Mouse (Mus musculus) CH12.LX (cell line): ENCODE results near the gene Hspa12a. TPM values are rescaled to one million over a fixed set of nuclear protein-coding genes. Genes with fewer than 3 reads are reported as not detected.

Experiments used
- DNase-seq: peaks from one replicate; pipeline ENCODE4 v3.0.0-alpha.2; 2013; ENCODE audit errors: extremely low read depth
- H3K27ac ChIP-seq: 2 replicates; pipeline ENCODE4 v1.5.1; 2012; ENCODE audit warnings: low read depth, mild to moderate bottlenecking, control low read depth, moderate library complexity; ENCODE audit not compliant: insufficient read depth
- H3K27me3 ChIP-seq: replicated peaks from 2 replicates; pipeline ENCODE3; 2012; ENCODE audit warnings: inconsistent platforms
- H3K36me3 ChIP-seq, 2 experiments: replicated peaks in 1 of 2; 2 replicates each; pipeline versions ENCODE3 to v1.6.1; 2012; ENCODE audit warnings: inconsistent platforms in 1 of 2, low read length in 1 of 2, mild to moderate bottlenecking in 1 of 2, mixed read lengths in 1 of 2, moderate library complexity in 1 of 2; ENCODE audit not compliant: control insufficient read depth in 1 of 2, insufficient read depth in 1 of 2
- H3K4me1 ChIP-seq, 2 experiments: 2 replicates each; pipeline ENCODE4 v1.6.1; 2012; ENCODE audit warnings: inconsistent platforms in 1 of 2, moderate library complexity in 1 of 2; ENCODE audit not compliant: insufficient read depth in 2 of 2, control insufficient read depth in 1 of 2
- H3K4me2 ChIP-seq: 2 replicates; pipeline ENCODE4 v1.6.1; 2012; ENCODE audit warnings: low read depth, mild to moderate bottlenecking, control low read depth; ENCODE audit not compliant: poor library complexity, insufficient read depth, severe bottlenecking
- H3K4me3 ChIP-seq, 3 experiments: fragments of 150-350 bp in 1 of 3; sonication (generic) in 1 of 3; replicated peaks in 1 of 3; 2 replicates each; pipeline versions ENCODE3 to v1.5.1; 2011 to 2012; ENCODE audit warnings: low read depth in 2 of 3, low read length in 2 of 3, mild to moderate bottlenecking in 2 of 3, moderate library complexity in 2 of 3, control low read depth in 1 of 3, improper control_type of control experiment in 1 of 3, inconsistent platforms in 1 of 3, mixed read lengths in 1 of 3; ENCODE audit not compliant: poor library complexity in 1 of 3
- H3K79me2 ChIP-seq: replicated peaks from 2 replicates; pipeline ENCODE4 v1.6.1; 2012; ENCODE audit warnings: mild to moderate bottlenecking, moderate library complexity; ENCODE audit not compliant: control insufficient read depth, poor library complexity, insufficient read depth, severe bottlenecking; ENCODE audit errors: extremely low read depth
- H3K9ac ChIP-seq: 2 replicates; pipeline ENCODE4 v1.6.1; 2012; ENCODE audit warnings: low read depth, mild to moderate bottlenecking, control low read depth, moderate library complexity; ENCODE audit not compliant: insufficient read depth
- H3K9me3 ChIP-seq: replicated peaks from 2 replicates; pipeline ENCODE3; 2012; ENCODE audit warnings: low read length, inconsistent platforms, mixed read lengths
- BHLHE40 ChIP-seq: IDR thresholded peaks from 2 replicates; pipeline ENCODE4 v1.6.1; 2011; ENCODE audit warnings: mild to moderate bottlenecking, low read depth, low read length, improper control_type of control experiment
- CHD1 ChIP-seq: IDR thresholded peaks from 2 replicates; pipeline ENCODE4 v1.6.1; 2012; ENCODE audit warnings: low read depth, low read length, improper control_type of control experiment, inconsistent platforms
- CHD2 ChIP-seq: IDR thresholded peaks from 2 replicates; pipeline ENCODE4 v1.6.1; 2011; ENCODE audit warnings: low read length, improper control_type of control experiment
- CTCF ChIP-seq, 2 experiments: IDR thresholded peaks in 1 of 2; conservative IDR thresholded peaks in 1 of 2; 2 replicates each; pipeline ENCODE4 v1.5.1; 2011 to 2012; ENCODE audit warnings: low read depth in 2 of 2, low read length in 2 of 2, improper control_type of control experiment in 1 of 2, inconsistent platforms in 1 of 2, mild to moderate bottlenecking in 1 of 2, moderate library complexity in 1 of 2
- E2F4 ChIP-seq: IDR thresholded peaks from 2 replicates; pipeline ENCODE4 v1.6.1; 2011; ENCODE audit warnings: low read depth, low read length, improper control_type of control experiment; ENCODE audit not compliant: insufficient replicate concordance
- ELF1 ChIP-seq: IDR thresholded peaks from 2 replicates; pipeline ENCODE4 v1.6.1; 2014; ENCODE audit warnings: low read depth, mild to moderate bottlenecking, inconsistent platforms, low read length, improper control_type of control experiment
- EP300 ChIP-seq: IDR thresholded peaks from 2 replicates; pipeline ENCODE4 v1.6.1; 2011; ENCODE audit warnings: low read length, improper control_type of control experiment
- ETS1 ChIP-seq: conservative IDR thresholded peaks from 2 replicates; pipeline ENCODE4 v1.6.1; 2012; ENCODE audit warnings: low read depth, mild to moderate bottlenecking, inconsistent platforms, low read length, improper control_type of control experiment, moderate library complexity
- GABPA ChIP-seq: IDR thresholded peaks from 2 replicates; pipeline ENCODE4 v1.6.1; 2012; ENCODE audit warnings: low read depth, low read length, improper control_type of control experiment, inconsistent platforms; ENCODE audit not compliant: insufficient replicate concordance
- HCFC1 ChIP-seq: IDR thresholded peaks from 2 replicates; pipeline ENCODE4 v1.6.1; 2012; ENCODE audit warnings: low read depth, mild to moderate bottlenecking, inconsistent platforms, low read length, improper control_type of control experiment
- IRF4 ChIP-seq: IDR thresholded peaks from 2 replicates; pipeline ENCODE4 v1.6.1; 2014; ENCODE audit warnings: low read depth, mild to moderate bottlenecking, inconsistent platforms, low read length, improper control_type of control experiment
- JUND ChIP-seq: conservative IDR thresholded peaks from 2 replicates; pipeline ENCODE4 v1.6.1; 2011; ENCODE audit warnings: low read depth, low read length, improper control_type of control experiment
- KAT2A ChIP-seq: IDR thresholded peaks from 2 replicates; pipeline ENCODE4 v1.6.1; 2012; ENCODE audit warnings: low read length, improper control_type of control experiment, inconsistent platforms; ENCODE audit not compliant: insufficient replicate concordance
- MAFK ChIP-seq: IDR thresholded peaks from 2 replicates; pipeline ENCODE4 v1.6.1; 2011; ENCODE audit warnings: low read length, improper control_type of control experiment; ENCODE audit not compliant: insufficient replicate concordance
- MEF2A ChIP-seq: IDR thresholded peaks from 2 replicates; pipeline ENCODE4 v1.6.1; 2014; ENCODE audit warnings: low read depth, mild to moderate bottlenecking, inconsistent platforms, low read length, improper control_type of control experiment, borderline replicate concordance
- NELFE ChIP-seq: IDR thresholded peaks from 2 replicates; pipeline ENCODE4 v1.6.1; 2011; ENCODE audit warnings: low read depth, low read length, improper control_type of control experiment
- NRF1 ChIP-seq: IDR thresholded peaks from 2 replicates; pipeline ENCODE4 v1.6.1; 2014; ENCODE audit warnings: low read depth, mild to moderate bottlenecking, inconsistent platforms, low read length, improper control_type of control experiment, moderate library complexity
- PAX5 ChIP-seq: IDR thresholded peaks from 2 replicates; pipeline ENCODE4 v1.6.1; 2012; ENCODE audit warnings: low read length, inconsistent platforms, mixed read lengths
- POLR2A ChIP-seq: IDR thresholded peaks from 2 replicates; pipeline ENCODE4 v1.6.1; 2011; ENCODE audit warnings: low read depth, mild to moderate bottlenecking, improper control_type of control experiment, low read length
- RAD21 ChIP-seq: IDR thresholded peaks from 2 replicates; pipeline ENCODE4 v1.6.1; 2011; ENCODE audit warnings: low read depth, mild to moderate bottlenecking, low read length, improper control_type of control experiment, moderate library complexity
- RCOR1 ChIP-seq: conservative IDR thresholded peaks from 2 replicates; pipeline ENCODE4 v1.6.1; 2012; ENCODE audit warnings: low read depth, mild to moderate bottlenecking, inconsistent platforms, low read length, improper control_type of control experiment
- SIN3A ChIP-seq: IDR thresholded peaks from 2 replicates; pipeline ENCODE4 v1.6.1; 2012; ENCODE audit warnings: low read length, improper control_type of control experiment, inconsistent platforms
- SMC3 ChIP-seq: IDR thresholded peaks from 2 replicates; pipeline ENCODE4 v1.6.1; 2011; ENCODE audit warnings: low read depth, low read length, improper control_type of control experiment
- TBP ChIP-seq: conservative IDR thresholded peaks from 2 replicates; pipeline ENCODE4 v1.6.1; 2011; ENCODE audit warnings: low read depth, low read length, improper control_type of control experiment
- ZC3H11A ChIP-seq: IDR thresholded peaks from 2 replicates; pipeline ENCODE4 v1.6.1; 2012; ENCODE audit warnings: low read depth, mild to moderate bottlenecking, inconsistent platforms, low read length, improper control_type of control experiment
- ZKSCAN1 ChIP-seq: IDR thresholded peaks from 2 replicates; pipeline ENCODE4 v1.6.1; 2012; ENCODE audit warnings: low read depth, inconsistent platforms, low read length, improper control_type of control experiment, borderline replicate concordance
- ZMIZ1 ChIP-seq: IDR thresholded peaks from 2 replicates; pipeline ENCODE4 v1.6.1; 2012; ENCODE audit warnings: low read depth, mild to moderate bottlenecking, inconsistent platforms, low read length, improper control_type of control experiment
- ZNF384 ChIP-seq: IDR thresholded peaks from 2 replicates; pipeline ENCODE4 v1.6.1; 2012; ENCODE audit warnings: low read depth, low read length, improper control_type of control experiment, inconsistent platforms
- dilution Hi-C: fragments of 300-500 bp; cut with MboI; formaldehyde crosslinking; loops from 2 replicates; pipeline ENCODE4 v1.14.3; 2020; ENCODE audit warnings: low sequenced_read_pairs; ENCODE audit not compliant: extremely low pct_unique_long_range_greater_than_20kb, extremely low pct_ligation_motif_present
- in situ Hi-C: fragments of 300-500 bp; cut with MboI; formaldehyde crosslinking; loops from 3 replicates; pipeline ENCODE4 v1.14.3; 2019; ENCODE audit warnings: low sequenced_read_pairs, low pct_ligation_motif_present, low pct_unique_long_range_greater_than_20kb, mixed read lengths
- polyA plus RNA-seq: library from polyadenylated mRNA; unstranded; fragments of >175 nt; gene quantifications from 2 replicates; pipeline ENCODE4 v1.2.1, GENCODE M21; 2012; ENCODE audit warnings: low read depth; ENCODE audit not compliant: insufficient read length
- total RNA-seq, 2 experiments: library from RNA; depleted of rRNA; stranded (reverse); fragments of 300-350 nt in 1 of 2; fragments of >200 nt in 1 of 2; gene quantifications; 2 replicates each; pipeline ENCODE4 v1.2.3; 2012 to 2014

Gene Hspa12a
- total and polyA plus RNA-seq, 3 experiments, result 1.4 to 1.9 (median 1.4) TPM

DNA sequence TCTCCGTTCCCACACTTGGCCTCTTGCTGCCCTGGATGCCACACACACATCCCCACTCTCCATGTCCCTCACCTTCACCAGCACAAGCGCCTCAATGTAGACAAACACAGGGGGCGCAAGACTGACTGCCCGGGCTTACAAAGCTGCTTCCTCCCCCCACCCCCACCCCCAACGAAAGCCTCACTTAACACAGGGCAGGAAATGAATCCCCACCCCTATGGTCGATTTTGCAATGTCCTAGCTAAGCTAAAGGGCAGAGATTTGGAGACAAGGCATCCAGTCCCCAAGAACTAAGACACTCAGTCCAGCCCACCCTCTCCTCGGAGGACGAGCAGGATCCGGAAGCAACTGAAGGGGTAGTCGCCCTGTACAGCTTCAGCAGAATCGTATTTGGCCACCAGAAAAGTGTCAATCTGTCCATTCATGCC lies 32.5 kb downstream of the Hspa12a start (continued):
- TF ChIP-seq ZNF384, result no peak
- no peak for TF ChIP-seq ZMIZ1
- no peak for TF ChIP-seq ZC3H11A
- peak; percentile 2; the same call in 1 of the 2 replicates for TF ChIP-seq TBP
- no peak for TF ChIP-seq RCOR1
- TF ChIP-seq E2F4, result no peak
- TF ChIP-seq POLR2A, result peak; percentile 40; the same call in 1 of the 2 replicates
- TF ChIP-seq BHLHE40, result no peak
- no peak for TF ChIP-seq ETS1
- no peak for TF ChIP-seq SMC3
- TF ChIP-seq ZKSCAN1, result no peak
- TF ChIP-seq MAFK, result no peak
- no peak for TF ChIP-seq EP300
- TF ChIP-seq SIN3A, result no peak
- no peak for TF ChIP-seq RAD21
- no peak; the same call in 1 of the 2 replicates for TF ChIP-seq NELFE
- peak in 1 of 2 experiments; percentile 68; a peak in 2 of 4 replicates for TF ChIP-seq CTCF (conservative IDR thresholded peaks at IDR 0.05 in 1 of 2, IDR thresholded peaks at IDR 0.05 in 1 of 2; ENCODE audit: low read depth in 2 of 2, low read length in 2 of 2)
- no peak for TF ChIP-seq NRF1
- TF ChIP-seq CHD2, result peak; percentile 82
- no peak for TF ChIP-seq PAX5

DNA sequence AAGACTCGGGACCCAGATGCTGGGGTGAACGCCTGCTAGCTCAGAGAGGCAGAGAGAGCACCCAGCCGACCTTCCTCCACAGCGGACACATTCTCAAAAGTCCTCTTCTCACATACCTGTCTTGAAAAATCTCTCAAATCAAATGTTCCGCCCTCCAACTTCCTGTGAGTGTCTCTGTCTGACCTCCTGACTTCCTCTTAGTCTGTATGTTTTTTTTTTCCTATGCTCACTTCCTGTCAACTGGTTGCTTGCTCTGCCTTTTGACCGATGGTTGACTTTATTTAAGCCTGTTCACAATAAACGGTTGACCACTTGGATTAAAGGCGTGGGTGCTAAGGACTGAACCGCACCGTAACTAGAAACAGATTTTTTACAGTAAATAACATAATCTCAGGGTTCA lies 35.4 kb downstream of the Hspa12a start:
- no peak overlapping the region for H3K27ac ChIP-seq
- TF ChIP-seq CHD1 (no peak), ELF1 (peak; percentile 23; the same call in 1 of the 2 replicates), RCOR1 (no peak), KAT2A (no peak), BHLHE40 (no peak), NELFE (no peak), EP300 (no peak), ZC3H11A (no peak), CTCF (conservative IDR thresholded peaks at IDR 0.05 in 1 of 2, IDR thresholded peaks at IDR 0.05 in 1 of 2; ENCODE audit: low read depth in 2 of 2, low read length in 2 of 2) (no peak), ZMIZ1 (no peak), MEF2A (no peak), JUND (no peak), ZNF384 (peak; percentile 80), ZKSCAN1 (no peak), GABPA (no peak), IRF4 (no peak), ETS1 (no peak), HCFC1 (peak; percentile 28; the same call in 1 of the 2 replicates)
- H3K36me3 ChIP-seq, result no peaks in the 10 kb centered on the region
- H3K4me3 ChIP-seq, result no peak overlapping the region
- peaks cover 3 to 48% of the 10 kb centered on the region in 2 experiments; a peak in 3 of 4 replicates for H3K4me1 ChIP-seq
- DNase-seq, result peak; percentile 33
- in situ Hi-C loops, result loop anchor here (5.0 kb wide), 1 partner anchor 106 kb away; no protein-coding TSS in a partner anchor
- no peak overlapping the region for H3K4me2 ChIP-seq
- dilution Hi-C loops, result no loop called here
- H3K79me2 ChIP-seq, result no peaks in the 10 kb centered on the region
- H3K9me3 ChIP-seq, result no peaks in the 10 kb centered on the region
- H3K9ac ChIP-seq, result no peak overlapping the region
- no peaks in the 10 kb centered on the region for H3K27me3 ChIP-seq
